Mouse (Mus musculus) MEL (cell line): Measurements from ENCODE around the gene Tjp3. TPM values are rescaled to one million over a fixed set of nuclear protein-coding genes. Genes with fewer than 3 reads are reported as not detected.

ENCODE experiments used
- DNase-seq: peaks from one replicate; pipeline ENCODE4 v3.0.0; 2011; ENCODE audit warnings: low read depth, low spot score
- H3K27ac ChIP-seq: 2 replicates; pipeline ENCODE4 v1.5.1; 2012; ENCODE audit warnings: low read depth, mild to moderate bottlenecking, control low read depth, low read length, moderate library complexity; ENCODE audit not compliant: control insufficient read depth
- H3K27me3 ChIP-seq, 2 experiments: fragments of 150-350 bp in 1 of 2; sonication (generic) in 1 of 2; 2 replicates each; pipeline ENCODE4 v1.6.1; 2012; ENCODE audit warnings: low read length in 2 of 2, mild to moderate bottlenecking in 2 of 2, improper control_type of control experiment in 1 of 2, moderate library complexity in 1 of 2; ENCODE audit not compliant: insufficient read depth in 2 of 2, control insufficient read depth in 1 of 2
- H3K36me3 ChIP-seq, 2 experiments: 2 replicates each; pipeline ENCODE4 v1.6.1; 2012 to 2014; ENCODE audit warnings: low read length in 2 of 2, improper control_type of control experiment in 1 of 2, inconsistent platforms in 1 of 2, mild to moderate bottlenecking in 1 of 2; ENCODE audit not compliant: insufficient read depth in 2 of 2, control insufficient read depth in 1 of 2
- H3K4me1 ChIP-seq, 2 experiments: fragments of 150-350 bp in 1 of 2; sonication (generic) in 1 of 2; 2 replicates each; pipeline ENCODE4 v1.6.1; 2012; ENCODE audit warnings: low read length in 2 of 2, improper control_type of control experiment in 1 of 2, mild to moderate bottlenecking in 1 of 2; ENCODE audit not compliant: insufficient read depth in 2 of 2, control insufficient read depth in 1 of 2
- H3K4me3 ChIP-seq, 2 experiments: fragments of 150-350 bp in 1 of 2; sonication (generic) in 1 of 2; 2 replicates each; pipeline ENCODE4 v1.5.1; 2012; ENCODE audit warnings: low read depth in 2 of 2, low read length in 2 of 2, mild to moderate bottlenecking in 2 of 2, moderate library complexity in 2 of 2, control low read depth in 1 of 2, improper control_type of control experiment in 1 of 2; ENCODE audit not compliant: control insufficient read depth in 1 of 2, insufficient read depth in 1 of 2
- H3K79me2 ChIP-seq: 2 replicates; pipeline ENCODE4 v1.6.1; 2012; ENCODE audit warnings: mild to moderate bottlenecking, low read length, moderate library complexity; ENCODE audit not compliant: control insufficient read depth, poor library complexity, insufficient read depth
- H3K9ac ChIP-seq: 2 replicates; pipeline ENCODE4 v1.6.1; 2012; ENCODE audit warnings: low read depth, mild to moderate bottlenecking, control low read depth, low read length, moderate library complexity; ENCODE audit not compliant: control insufficient read depth, poor library complexity, severe bottlenecking
- H3K9me3 ChIP-seq: fragments of 150-350 bp; sonication (generic); replicated peaks from 2 replicates; pipeline ENCODE4 v1.6.1; 2012; ENCODE audit warnings: mild to moderate bottlenecking, low read length, improper control_type of control experiment, moderate library complexity; ENCODE audit not compliant: insufficient read depth
- BHLHE40 ChIP-seq: IDR thresholded peaks from 2 replicates; pipeline ENCODE4 v1.6.1; 2012; ENCODE audit warnings: low read depth, mild to moderate bottlenecking, inconsistent platforms, low read length, improper control_type of control experiment, borderline replicate concordance
- E2F4 ChIP-seq: IDR thresholded peaks from 2 replicates; pipeline ENCODE4 v1.6.1; 2011; ENCODE audit warnings: low read depth, low read length, improper control_type of control experiment, borderline replicate concordance
- GABPA ChIP-seq: IDR thresholded peaks from 2 replicates; pipeline ENCODE4 v1.6.1; 2012; ENCODE audit warnings: low read depth, mild to moderate bottlenecking, inconsistent platforms, low read length, improper control_type of control experiment, moderate library complexity
- GATA1 ChIP-seq: IDR thresholded peaks from 2 replicates; pipeline ENCODE4 v1.6.1; 2011; ENCODE audit warnings: low read depth, low read length, improper control_type of control experiment
- HCFC1 ChIP-seq: IDR thresholded peaks from 2 replicates; pipeline ENCODE4 v1.6.1; 2012; ENCODE audit warnings: low read depth, mild to moderate bottlenecking, inconsistent platforms, low read length, improper control_type of control experiment, moderate library complexity
- KAT2A ChIP-seq: conservative IDR thresholded peaks from 2 replicates; pipeline ENCODE4 v1.6.1; 2012; ENCODE audit warnings: low read depth, low read length, improper control_type of control experiment, inconsistent platforms
- MAX ChIP-seq: IDR thresholded peaks from 2 replicates; pipeline ENCODE4 v1.6.1; 2011; ENCODE audit warnings: low read length, improper control_type of control experiment
- MAZ ChIP-seq: IDR thresholded peaks from 2 replicates; pipeline ENCODE4 v1.6.1; 2012; ENCODE audit warnings: low read depth, mild to moderate bottlenecking, inconsistent platforms, low read length, improper control_type of control experiment
- MEF2A ChIP-seq: IDR thresholded peaks from 2 replicates; pipeline ENCODE4 v1.6.1; 2014; ENCODE audit warnings: low read depth, mild to moderate bottlenecking, inconsistent platforms, low read length, improper control_type of control experiment; ENCODE audit not compliant: poor library complexity, insufficient replicate concordance, severe bottlenecking; ENCODE audit errors: extremely low read depth
- MYB ChIP-seq: IDR thresholded peaks from 2 replicates; pipeline ENCODE4 v1.6.1; 2011; ENCODE audit warnings: mild to moderate bottlenecking, low read depth, low read length, improper control_type of control experiment
- MYC ChIP-seq: IDR thresholded peaks from 2 replicates; pipeline ENCODE4 v1.6.1; 2011; ENCODE audit warnings: low read depth, mild to moderate bottlenecking, low read length, improper control_type of control experiment, moderate library complexity
- NELFE ChIP-seq: IDR thresholded peaks from 2 replicates; pipeline ENCODE4 v1.6.1; 2011; ENCODE audit warnings: low read depth, low read length, improper control_type of control experiment
- NRF1 ChIP-seq: IDR thresholded peaks from 2 replicates; pipeline ENCODE4 v1.6.1; 2014; ENCODE audit warnings: low read depth, mild to moderate bottlenecking, inconsistent platforms, low read length, improper control_type of control experiment, moderate library complexity; ENCODE audit not compliant: poor library complexity, insufficient read depth, severe bottlenecking
- POLR2A ChIP-seq, 2 experiments: IDR thresholded peaks; 2 replicates each; pipeline ENCODE4 v1.6.1; 2011 to 2012; ENCODE audit warnings: low read length in 2 of 2, mild to moderate bottlenecking in 2 of 2, control low read depth in 1 of 2, improper control_type of control experiment in 1 of 2, low read depth in 1 of 2, moderate library complexity in 1 of 2; ENCODE audit not compliant: control insufficient read depth in 1 of 2, insufficient read depth in 1 of 2, poor library complexity in 1 of 2
- POLR2AphosphoS5 ChIP-seq: IDR thresholded peaks from 2 replicates; pipeline ENCODE4 v1.6.1; 2012; ENCODE audit warnings: low read depth, borderline replicate concordance, mild to moderate bottlenecking, inconsistent platforms, low read length, moderate library complexity, mixed read lengths
- RAD21 ChIP-seq: IDR thresholded peaks from 2 replicates; pipeline ENCODE4 v1.6.1; 2011; ENCODE audit warnings: mild to moderate bottlenecking, low read depth, low read length, improper control_type of control experiment
- SMC3 ChIP-seq: IDR thresholded peaks from 2 replicates; pipeline ENCODE4 v1.6.1; 2011; ENCODE audit warnings: low read depth, low read length, improper control_type of control experiment
- TBP ChIP-seq: IDR thresholded peaks from 2 replicates; pipeline ENCODE4 v1.8.0; 2011; ENCODE audit warnings: low read depth, low read length, improper control_type of control experiment
- TCF12 ChIP-seq: IDR thresholded peaks from 2 replicates; pipeline ENCODE4 v1.6.1; 2014; ENCODE audit warnings: low read depth, mild to moderate bottlenecking, inconsistent platforms, low read length, improper control_type of control experiment, moderate library complexity
- UBTF ChIP-seq: IDR thresholded peaks from 2 replicates; pipeline ENCODE4 v1.6.1; 2012; ENCODE audit warnings: low read depth, mild to moderate bottlenecking, inconsistent platforms, low read length, improper control_type of control experiment, moderate library complexity, borderline replicate concordance; ENCODE audit not compliant: insufficient read depth
- USF2 ChIP-seq, 2 experiments: IDR thresholded peaks; 2 replicates each; pipeline ENCODE4 v1.6.1; 2011 to 2012; ENCODE audit warnings: improper control_type of control experiment in 2 of 2, low read length in 2 of 2, borderline replicate concordance in 1 of 2, inconsistent platforms in 1 of 2, low read depth in 1 of 2, mild to moderate bottlenecking in 1 of 2; ENCODE audit not compliant: insufficient read depth in 1 of 2
- ZC3H11A ChIP-seq: IDR thresholded peaks from 2 replicates; pipeline ENCODE4 v1.6.1; 2012; ENCODE audit warnings: low read depth, mild to moderate bottlenecking, inconsistent platforms, low read length, improper control_type of control experiment
- ZKSCAN1 ChIP-seq: IDR thresholded peaks from 2 replicates; pipeline ENCODE4 v1.6.1; 2012; ENCODE audit warnings: low read depth, mild to moderate bottlenecking, inconsistent platforms, low read length, improper control_type of control experiment, moderate library complexity
- ZMIZ1 ChIP-seq: IDR thresholded peaks from 2 replicates; pipeline ENCODE4 v1.6.1; 2012; ENCODE audit warnings: low read depth, mild to moderate bottlenecking, inconsistent platforms, low read length, improper control_type of control experiment, moderate library complexity
- ZNF384 ChIP-seq: IDR thresholded peaks from 2 replicates; pipeline ENCODE4 v1.6.1; 2012; ENCODE audit warnings: low read depth, mild to moderate bottlenecking, inconsistent platforms, low read length, improper control_type of control experiment
- polyA plus RNA-seq, 2 experiments: library from polyadenylated mRNA; stranded (reverse) in 1 of 2; unstranded in 1 of 2; fragments of >175 nt in 1 of 2; fragments of >200 nt in 1 of 2; gene quantifications; 2 replicates each; pipeline versions ENCODE4 v1.2.1 to v1.2.4; 2012; ENCODE audit warnings: low replicate concordance in 2 of 2, low read depth in 1 of 2; ENCODE audit not compliant: insufficient read length in 2 of 2, insufficient read depth in 1 of 2, missing spikeins in 1 of 2
- total RNA-seq: library from RNA; depleted of rRNA; stranded (reverse); fragments of 300-350 nt; gene quantifications from 2 replicates; pipeline ENCODE4 v1.2.3, GENCODE M21; 2012

Gene Tjp3
- total and polyA plus RNA-seq, 3 experiments = 2.9 to 4.9 TPM; not detected in 1

- Histone ChIP-seq H3K27me3 (no peaks in the 10 kb centered on the region), H3K27ac (no peak overlapping the region), H3K9ac (no peak overlapping the region), H3K9me3 (no peaks in the 10 kb centered on the region), H3K79me2 (peaks cover 6% of the 10 kb centered on the region; the same call in 1 of the 2 replicates), H3K36me3 (peaks cover 0 to 4% of the 10 kb centered on the region in 2 experiments; a peak in 1 of 4 replicates), H3K4me3 (no peak overlapping the region), H3K4me1 (no peaks in the 10 kb centered on the region)
- no peak for TF ChIP-seq NRF1
- no peak for TF ChIP-seq MAX
- TF ChIP-seq GATA1 = no peak
- no peak for TF ChIP-seq MYC
- no peak for TF ChIP-seq RAD21
- TF ChIP-seq TCF12 = no peak
- TF ChIP-seq SMC3 = no peak
- no peak for TF ChIP-seq MEF2A
- TF ChIP-seq KAT2A = no peak
- no peak for DNase-seq
Measured at GRCm38 (mm10) chr10:81306173-81306668, 14.8 kb upstream of the Tjp3 start.

GRCm38 (mm10) chr10:81305663-81306062 is 14.3 kb upstream of the Tjp3 start:
- Histone ChIP-seq H3K9me3 (no peaks in the 10 kb centered on the region), H3K27ac (no peak overlapping the region), H3K4me3 (no peak overlapping the region), H3K9ac (no peak overlapping the region), H3K36me3 (peaks cover 0 to 4% of the 10 kb centered on the region in 2 experiments; a peak in 1 of 4 replicates), H3K27me3 (no peaks in the 10 kb centered on the region), H3K4me1 (no peaks in the 10 kb centered on the region), H3K79me2 (peaks cover 6% of the 10 kb centered on the region; the same call in 1 of the 2 replicates)
- no peak for TF ChIP-seq BHLHE40
- no peak for TF ChIP-seq POLR2A (IDR thresholded peaks at IDR 0.05; ENCODE audit: control insufficient read depth in 1 of 2, insufficient read depth in 1 of 2, low read depth in 1 of 2, low read length in 2 of 2, poor library complexity in 1 of 2)
- no peak for TF ChIP-seq ZKSCAN1
- TF ChIP-seq ZMIZ1 = no peak
- no peak for TF ChIP-seq MYB
- TF ChIP-seq MAX = no peak
- TF ChIP-seq UBTF = no peak
- no peak for TF ChIP-seq MYC
- TF ChIP-seq MAZ = no peak
- TF ChIP-seq ZNF384 = no peak
- TF ChIP-seq HCFC1 = no peak
- TF ChIP-seq E2F4 = no peak
- TF ChIP-seq ZC3H11A = no peak
- no peak for TF ChIP-seq GABPA
- TF ChIP-seq USF2 (IDR thresholded peaks at IDR 0.05; ENCODE audit: borderline replicate concordance in 1 of 2, insufficient read depth in 1 of 2, low read depth in 1 of 2, low read length in 2 of 2) = no peak
- TF ChIP-seq MEF2A = no peak
- TF ChIP-seq TBP = no peak
- TF ChIP-seq SMC3 = no peak
- no peak for TF ChIP-seq NELFE
- no peak for TF ChIP-seq POLR2AphosphoS5
- no peak for DNase-seq
